Mouse (Mus musculus): ENCODE results near the gene Psmd3. TPM values are rescaled to one million over a fixed set of nuclear protein-coding genes. Genes with fewer than 3 reads are reported as not detected.
"Not testable (repeated sequence)": the region's sequence is repeated elsewhere in the genome, so short reads cannot be mapped to it uniquely, and the experiment has no call there.

The Psmd3 gene
- polyA plus RNA-seq, 1 experiment from 2014 or later: 222 TPM

GRCm38 (mm10) chr11:98671857-98672256, 10.5 kb upstream of the Psmd3 start:
- WGBS: 60% methylated on average over 5 of the region's 5 CpGs

GRCm38 (mm10) chr11:98672482-98672881, 9.9 kb upstream of the Psmd3 start:
- Histone ChIP-seq H3K27ac (no peak overlapping the region), H3K4me1 (no peaks in the 10 kb centered on the region), H3K9me3 (replicated peaks) (no peaks in the 10 kb centered on the region), H3K27me3 (peaks cover 34% of the 10 kb centered on the region), H3K36me3 (no peaks in the 10 kb centered on the region), H3K9ac (no peak overlapping the region), H3K4me2 (replicated peaks) (no peak overlapping the region), H3K4me3 (no peak overlapping the region)
- no peak for ATAC-seq (ENCODE audit: low FRiP score)
- WGBS: 91% methylated on average over 5 of the region's 5 CpGs

More at GRCm38 (mm10) chr11:98671857-98672256, 10.5 kb upstream of the Psmd3 start:
- Histone ChIP-seq H3K9ac (no peak overlapping the region), H3K36me3 (no peaks in the 10 kb centered on the region), H3K9me3 (replicated peaks) (no peaks in the 10 kb centered on the region), H3K4me1 (no peaks in the 10 kb centered on the region), H3K27me3 (peaks cover 38% of the 10 kb centered on the region), H3K27ac (no peak overlapping the region), H3K4me2 (replicated peaks) (no peak overlapping the region), H3K4me3 (no peak overlapping the region)
- no peak for ATAC-seq (ENCODE audit: low FRiP score)

- H3K9ac ChIP-seq; H3K27ac ChIP-seq; H3K9me3 ChIP-seq (replicated peaks); H3K36me3 ChIP-seq; H3K4me1 ChIP-seq; ATAC-seq (ENCODE audit: low FRiP score); H3K4me3 ChIP-seq: not testable (repeated sequence)
- WGBS: 9% methylated on average over 7 of the region's 7 CpGs
- Histone ChIP-seq H3K4me2 (replicated peaks) (0 out of 2 replicates have a peak overlapping the region, but pooled peaks have one; percentile 19), H3K27me3 (peaks cover 27% of the 10 kb centered on the region)
These were observed 9.2 kb upstream of the Psmd3 start for GRCm38 (mm10) chr11:98673136-98673535.

- peaks cover 10% of the 10 kb centered on the region; the same call in 1 of the 2 replicates for H3K27me3 ChIP-seq
- H3K36me3 ChIP-seq: no peaks in the 10 kb centered on the region
- no peak overlapping the region for H3K27ac ChIP-seq
- no peak for ATAC-seq (ENCODE audit: low FRiP score)
- H3K9ac ChIP-seq: no peak overlapping the region
- H3K9me3 ChIP-seq (replicated peaks): no peaks in the 10 kb centered on the region
- H3K4me3 ChIP-seq: no peak overlapping the region
- 52% methylated on average over 7 of the region's 7 CpGs for WGBS
- H3K4me2 ChIP-seq (replicated peaks): no peak overlapping the region
- H3K4me1 ChIP-seq: no peaks in the 10 kb centered on the region
These were observed 6.5 kb upstream of the Psmd3 start for GRCm38 (mm10) chr11:98675829-98676363.

- H3K4me3 ChIP-seq: no peak overlapping the region
- no peak for ATAC-seq (ENCODE audit: low FRiP score)
These were observed 2.3 kb upstream of the Psmd3 start for GRCm38 (mm10) chr11:98680023-98680422.

GRCm38 (mm10) chr11:98680595-98680994, 1.8 kb upstream of the Psmd3 start:
- H3K4me2 ChIP-seq (replicated peaks); H3K36me3 ChIP-seq; H3K4me3 ChIP-seq; H3K27ac ChIP-seq; H3K27me3 ChIP-seq; H3K9me3 ChIP-seq (replicated peaks); H3K9ac ChIP-seq; ATAC-seq (ENCODE audit: low FRiP score): not testable (repeated sequence)
- WGBS: 90% methylated on average over 4 of the region's 4 CpGs
- H3K4me1 ChIP-seq: peaks cover 10% of the 10 kb centered on the region

More at GRCm38 (mm10) chr11:98680023-98680422, 2.3 kb upstream of the Psmd3 start:
- Histone ChIP-seq H3K27me3 (no peaks in the 10 kb centered on the region), H3K4me2 (replicated peaks) (no peak overlapping the region), H3K4me1 (peaks cover 10% of the 10 kb centered on the region), H3K36me3 (no peaks in the 10 kb centered on the region), H3K9me3 (replicated peaks) (no peaks in the 10 kb centered on the region), H3K27ac (no peak overlapping the region), H3K9ac (no peak overlapping the region)
- WGBS: 97% methylated on average over 1 of the region's 1 CpGs

- Histone ChIP-seq H3K4me1 (peaks cover 10% of the 10 kb centered on the region), H3K27ac (no peak overlapping the region), H3K27me3 (no peaks in the 10 kb centered on the region), H3K36me3 (peaks cover 9% of the 10 kb centered on the region), H3K9ac (no peak overlapping the region), H3K4me3 (no peak overlapping the region), H3K9me3 (replicated peaks) (no peaks in the 10 kb centered on the region), H3K4me2 (replicated peaks) (no peak overlapping the region)
- no peak for ATAC-seq (ENCODE audit: low FRiP score)
- WGBS: 79% methylated on average over 4 of the region's 4 CpGs
These were observed 1.2 kb upstream of the Psmd3 start for GRCm38 (mm10) chr11:98681186-98681585.

- Histone ChIP-seq H3K9ac (peak overlapping the region; percentile 99), H3K36me3 (peaks cover 26% of the 10 kb centered on the region), H3K4me2 (replicated peaks) (peak overlapping the region; percentile 88), H3K4me3 (peak overlapping the region; percentile 99), H3K4me1 (peaks cover 10% of the 10 kb centered on the region), H3K27me3 (no peaks in the 10 kb centered on the region), H3K27ac (peak overlapping the region; percentile 73), H3K9me3 (replicated peaks) (no peaks in the 10 kb centered on the region)
- ATAC-seq (ENCODE audit: low FRiP score): peak; percentile 30
- under 1% methylated on average over 23 of the region's 23 CpGs for WGBS
These were observed 457 bp downstream of the Psmd3 start for GRCm38 (mm10) chr11:98682811-98683210.

GRCm38 (mm10) chr11:98685642-98686041, 3.3 kb downstream of the Psmd3 start:
- no peaks in the 10 kb centered on the region for H3K27me3 ChIP-seq
- H3K36me3 ChIP-seq: peaks cover 45% of the 10 kb centered on the region
- no peak overlapping the region for H3K4me3 ChIP-seq
- H3K4me1 ChIP-seq: peaks cover 10% of the 10 kb centered on the region
- 91% methylated on average over 9 of the region's 9 CpGs for WGBS
- no peak overlapping the region for H3K9ac ChIP-seq
- ATAC-seq (ENCODE audit: low FRiP score): no peak
- no peak overlapping the region for H3K4me2 ChIP-seq (replicated peaks)
- H3K9me3 ChIP-seq (replicated peaks): no peaks in the 10 kb centered on the region
- no peak overlapping the region for H3K27ac ChIP-seq

GRCm38 (mm10) chr11:98686976-98687375, 4.6 kb downstream of the Psmd3 start:
- no peaks in the 10 kb centered on the region for H3K27me3 ChIP-seq
- ATAC-seq (ENCODE audit: low FRiP score): no peak
- peaks cover 10% of the 10 kb centered on the region for H3K4me1 ChIP-seq
- peaks cover 59% of the 10 kb centered on the region for H3K36me3 ChIP-seq
- WGBS: 92% methylated on average over 4 of the region's 4 CpGs
- H3K4me2 ChIP-seq (replicated peaks): no peak overlapping the region
- no peak overlapping the region for H3K9ac ChIP-seq
- H3K27ac ChIP-seq: no peak overlapping the region
- no peaks in the 10 kb centered on the region for H3K9me3 ChIP-seq (replicated peaks)
- no peak overlapping the region for H3K4me3 ChIP-seq

GRCm38 (mm10) chr11:98688009-98688408, 5.7 kb downstream of the Psmd3 start:
- H3K27me3 ChIP-seq: no peaks in the 10 kb centered on the region
- ATAC-seq (ENCODE audit: low FRiP score): no peak
- H3K27ac ChIP-seq: no peak overlapping the region
- no peak overlapping the region for H3K4me3 ChIP-seq
- H3K4me2 ChIP-seq (replicated peaks): no peak overlapping the region
- H3K9ac ChIP-seq: no peak overlapping the region
- WGBS: 86% methylated on average over 8 of the region's 8 CpGs
- peaks cover 69% of the 10 kb centered on the region for H3K36me3 ChIP-seq
- H3K4me1 ChIP-seq: peaks cover 9% of the 10 kb centered on the region
- H3K9me3 ChIP-seq (replicated peaks): no peaks in the 10 kb centered on the region

GRCm38 (mm10) chr11:98693201-98693600, 10.8 kb downstream of the Psmd3 start:
- 82% methylated on average over 13 of the region's 13 CpGs for WGBS
- no peaks in the 10 kb centered on the region for H3K27me3 ChIP-seq
- H3K4me2 ChIP-seq (replicated peaks): no peak overlapping the region
- H3K4me1 ChIP-seq: no peaks in the 10 kb centered on the region
- no peak overlapping the region for H3K9ac ChIP-seq
- no peaks in the 10 kb centered on the region for H3K9me3 ChIP-seq (replicated peaks)
- no peak overlapping the region for H3K4me3 ChIP-seq
- H3K36me3 ChIP-seq: peaks cover 78% of the 10 kb centered on the region
- ATAC-seq (ENCODE audit: low FRiP score): no peak
- no peak overlapping the region for H3K27ac ChIP-seq

- H3K4me1 ChIP-seq: no peaks in the 10 kb centered on the region
- H3K36me3 ChIP-seq: peaks cover 76% of the 10 kb centered on the region
- H3K4me2 ChIP-seq (replicated peaks): no peak overlapping the region
- H3K27ac ChIP-seq: 0 out of 2 replicates have a peak overlapping the region, but pooled peaks have one; percentile 2
- no peak overlapping the region for H3K9ac ChIP-seq
- H3K27me3 ChIP-seq: no peaks in the 10 kb centered on the region
- no peaks in the 10 kb centered on the region for H3K9me3 ChIP-seq (replicated peaks)
- no peak overlapping the region for H3K4me3 ChIP-seq
- no peak for ATAC-seq (ENCODE audit: low FRiP score)
- WGBS: 96% methylated on average over 9 of the region's 9 CpGs
These were observed 11.4 kb downstream of the Psmd3 start for GRCm38 (mm10) chr11:98693746-98694145.
